Mouse (Mus musculus) heart, embryonic 16.5 days (tissue): ENCODE measurements at regions not wholly inside any gene's neighbourhood (a gene's known extent, or its start where the extent isn't known, plus 50 kb on each side); places are given as distances from the start of the nearest gene placed in this dataset.

ENCODE experiments used
- ATAC-seq: fragments of 200-750 bp; cut with Nextera tagmentation; replicated peaks from 2 replicates; pipeline ENCODE4 v1.8.0; 2017; ENCODE audit warnings: moderate number of reproducible peaks; ENCODE audit not compliant: insufficient read depth, low FRiP score; ENCODE audit errors: extremely low read depth
- H3K27ac ChIP-seq: fragments of 300-500 bp; sonication (generic); 2 replicates; pipeline ENCODE4 v1.5.1; 2014; ENCODE audit warnings: mild to moderate bottlenecking, low read length, control low read depth, moderate library complexity
- H3K27me3 ChIP-seq: fragments of 300-500 bp; sonication (generic); 2 replicates; pipeline ENCODE4 v1.6.1; 2014; ENCODE audit warnings: low read length, mixed read lengths; ENCODE audit not compliant: control insufficient read depth, insufficient read depth
- H3K36me3 ChIP-seq: fragments of 300-500 bp; sonication (generic); 2 replicates; pipeline ENCODE4 v1.6.1; 2014; ENCODE audit not compliant: control insufficient read depth, insufficient read depth
- H3K4me1 ChIP-seq: fragments of 300-500 bp; sonication (generic); 2 replicates; pipeline ENCODE4 v1.6.1; 2014; ENCODE audit warnings: low read length, mixed read lengths; ENCODE audit not compliant: control insufficient read depth, insufficient read depth
- H3K4me2 ChIP-seq: fragments of 300-500 bp; sonication (generic); 2 replicates; pipeline ENCODE4 v1.6.1; 2014; ENCODE audit warnings: low read depth, mild to moderate bottlenecking, control low read depth, low read length
- H3K4me3 ChIP-seq: fragments of 300-500 bp; sonication (generic); 2 replicates; pipeline ENCODE4 v1.5.1; 2014; ENCODE audit warnings: mild to moderate bottlenecking, control low read depth, low read length
- H3K9ac ChIP-seq: fragments of 300-500 bp; sonication (generic); 2 replicates; pipeline ENCODE4 v1.6.1; 2014; ENCODE audit warnings: low read length, control low read depth
- H3K9me3 ChIP-seq: fragments of 300-500 bp; sonication (generic); replicated peaks from 2 replicates; pipeline ENCODE4 v1.6.1; 2016; ENCODE audit warnings: low read length; ENCODE audit not compliant: control insufficient read depth
- WGBS: fragments of 180-500 bp; shearing (Covaris S2); extraction: QIAGEN DNeasy Blood & Tissue Kit; methylation state at CpG from one replicate; pipeline ENCODE4 v1.1.7; 2014; 5-methylcytosine and 5-hydroxymethylcytosine counted together

DNA sequence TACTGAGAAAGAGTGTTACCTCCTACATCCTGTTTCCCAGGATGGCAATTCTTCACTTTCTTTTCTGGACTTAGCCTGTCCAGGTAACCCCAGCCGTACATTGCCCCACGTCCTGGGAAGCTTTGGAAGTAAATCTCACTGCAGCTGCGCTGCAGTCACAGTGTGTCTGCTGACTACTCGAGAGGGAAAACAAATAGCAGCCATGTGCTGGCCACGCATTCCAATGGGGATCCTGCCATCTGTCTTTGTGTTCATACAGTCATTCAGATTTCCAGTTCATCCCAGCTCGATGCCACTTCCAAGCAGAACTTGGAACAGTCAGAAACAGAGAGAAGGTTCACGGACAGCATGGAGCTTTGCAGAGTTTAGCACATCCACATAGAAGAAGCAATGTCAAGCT is 690.2 kb upstream of the Acvr2a start:
- H3K4me1 ChIP-seq, result no peaks in the 10 kb centered on the region
- H3K4me3 ChIP-seq, result no peak overlapping the region
- H3K9me3 ChIP-seq, result no peaks in the 10 kb centered on the region
- no peaks in the 10 kb centered on the region for H3K36me3 ChIP-seq
- H3K4me2 ChIP-seq, result no peak overlapping the region
- WGBS, result 55% methylated on average over 7 of the region's 7 CpGs
- H3K27me3 ChIP-seq, result no peaks in the 10 kb centered on the region
- no peak overlapping the region for H3K9ac ChIP-seq
- H3K27ac ChIP-seq, result no peak overlapping the region
- ATAC-seq, result no peak

GRCm38 (mm10) chr2:48138051-48138611 is 675.8 kb upstream of the Acvr2a start:
- no peak overlapping the region for H3K27ac ChIP-seq
- WGBS, result 83% methylated on average over 2 of the region's 2 CpGs
- no peak for ATAC-seq

DNA sequence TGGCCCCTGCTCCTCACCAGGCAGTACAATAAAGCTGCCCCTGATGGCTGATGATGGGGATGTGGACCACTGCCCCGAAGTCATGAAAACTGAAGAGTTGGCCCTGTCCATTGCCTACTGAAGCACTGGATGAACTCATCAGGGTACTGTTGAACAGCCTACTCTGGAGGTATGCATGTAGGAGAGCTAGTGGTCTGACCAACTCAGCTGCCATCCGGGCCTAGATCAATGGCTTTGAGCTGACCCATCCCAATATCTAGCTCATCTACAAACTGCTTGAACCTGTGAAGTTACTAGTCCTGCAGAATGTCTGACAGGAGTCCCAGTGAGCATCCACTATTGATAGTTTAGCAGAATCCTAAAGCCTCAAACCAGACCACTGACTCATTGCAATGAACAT is 672.6 kb upstream of the Acvr2a start:
- Histone ChIP-seq H3K4me1 (no peaks in the 10 kb centered on the region), H3K9ac (no peak overlapping the region), H3K4me2 (no peak overlapping the region), H3K27me3 (no peaks in the 10 kb centered on the region), H3K36me3 (no peaks in the 10 kb centered on the region), H3K27ac (no peak overlapping the region), H3K4me3 (no peak overlapping the region), H3K9me3 (no peaks in the 10 kb centered on the region)
- 84% methylated on average over 2 of the region's 2 CpGs for WGBS
- no peak for ATAC-seq

More at GRCm38 (mm10) chr2:48138051-48138611, 675.8 kb upstream of the Acvr2a start:
- H3K9ac ChIP-seq, result no peak overlapping the region
- H3K4me2 ChIP-seq, result no peak overlapping the region
- H3K4me3 ChIP-seq, result no peak overlapping the region
- no peaks in the 10 kb centered on the region for H3K36me3 ChIP-seq
- no peaks in the 10 kb centered on the region for H3K27me3 ChIP-seq
- no peaks in the 10 kb centered on the region for H3K4me1 ChIP-seq
- H3K9me3 ChIP-seq, result no peaks in the 10 kb centered on the region

- H3K9ac ChIP-seq, result no peak overlapping the region
- H3K27me3 ChIP-seq, result no peaks in the 10 kb centered on the region
- no peak overlapping the region for H3K27ac ChIP-seq
- no peaks in the 10 kb centered on the region for H3K4me1 ChIP-seq
- H3K4me2 ChIP-seq, result no peak overlapping the region
- no peaks in the 10 kb centered on the region for H3K36me3 ChIP-seq
- H3K9me3 ChIP-seq, result no peaks in the 10 kb centered on the region
- H3K4me3 ChIP-seq, result no peak overlapping the region
- 79% methylated on average over 3 of the region's 3 CpGs for WGBS
- no peak for ATAC-seq
These were observed 659.2 kb upstream of the Acvr2a start for GRCm38 (mm10) chr2:48154706-48155105.

- H3K4me1 ChIP-seq, result no peaks in the 10 kb centered on the region
- H3K4me3 ChIP-seq, result no peak overlapping the region
- H3K36me3 ChIP-seq, result no peaks in the 10 kb centered on the region
- H3K9me3 ChIP-seq, result no peaks in the 10 kb centered on the region
- H3K27ac ChIP-seq, result no peak overlapping the region
- no peak overlapping the region for H3K4me2 ChIP-seq
- WGBS, result 49% methylated on average over 1 of the region's 1 CpGs
- no peak for ATAC-seq
- no peak overlapping the region for H3K9ac ChIP-seq
- no peaks in the 10 kb centered on the region for H3K27me3 ChIP-seq
These were observed 641.3 kb upstream of the Acvr2a start for GRCm38 (mm10) chr2:48172626-48173025.

DNA sequence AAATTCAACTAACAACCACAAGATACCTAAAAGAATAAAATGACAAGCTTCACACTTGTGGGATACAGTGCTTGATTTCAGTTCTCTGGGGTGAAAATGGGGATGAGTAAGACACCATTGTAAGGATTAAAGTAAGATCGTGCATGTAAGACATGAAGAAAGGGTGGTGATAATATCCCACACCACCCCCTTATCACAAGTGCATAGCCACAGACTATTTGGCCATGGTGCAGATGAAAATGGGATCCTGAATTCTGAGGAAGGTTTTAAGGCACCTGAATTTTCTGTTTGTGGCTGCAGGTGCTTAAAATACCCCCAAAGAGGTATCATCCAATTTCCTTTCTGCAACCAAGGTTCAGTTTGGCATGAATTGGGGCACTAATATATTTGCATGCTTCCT is 627.7 kb upstream of the Acvr2a start:
- H3K4me2 ChIP-seq, result no peak overlapping the region
- H3K9me3 ChIP-seq, result no peaks in the 10 kb centered on the region
- no peak overlapping the region for H3K27ac ChIP-seq
- H3K36me3 ChIP-seq, result no peaks in the 10 kb centered on the region
- 78% methylated on average over 1 of the region's 1 CpGs for WGBS
- H3K9ac ChIP-seq, result no peak overlapping the region
- no peaks in the 10 kb centered on the region for H3K4me1 ChIP-seq
- H3K4me3 ChIP-seq, result no peak overlapping the region
- ATAC-seq, result no peak
- no peaks in the 10 kb centered on the region for H3K27me3 ChIP-seq

DNA sequence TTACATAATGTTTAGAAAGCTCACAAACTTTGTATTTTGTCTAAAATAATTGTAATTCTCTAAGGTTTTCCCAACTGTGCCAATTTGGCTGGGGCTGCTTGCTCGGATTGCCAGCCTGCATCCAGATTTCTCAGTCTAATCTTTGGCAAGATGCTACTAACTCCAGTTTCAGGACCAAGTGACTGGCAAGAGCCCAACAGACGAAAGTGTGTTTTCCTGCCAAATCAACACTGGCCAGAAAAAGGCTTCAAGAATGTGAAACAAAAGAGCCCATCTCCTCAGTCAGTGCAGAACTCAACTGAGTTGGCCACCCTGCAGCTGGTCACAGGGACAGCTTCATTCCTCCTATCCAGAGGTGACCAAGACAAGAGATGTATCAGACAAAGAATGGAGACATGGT is 627.3 kb upstream of the Acvr2a start:
- no peaks in the 10 kb centered on the region for H3K36me3 ChIP-seq
- H3K4me1 ChIP-seq, result no peaks in the 10 kb centered on the region
- H3K9ac ChIP-seq, result no peak overlapping the region
- H3K4me2 ChIP-seq, result no peak overlapping the region
- no peak for ATAC-seq
- no peaks in the 10 kb centered on the region for H3K27me3 ChIP-seq
- H3K4me3 ChIP-seq, result no peak overlapping the region
- H3K9me3 ChIP-seq, result no peaks in the 10 kb centered on the region
- H3K27ac ChIP-seq, result no peak overlapping the region
- WGBS, result 37% methylated on average over 2 of the region's 2 CpGs

GRCm38 (mm10) chr2:48211804-48212203 is 602.1 kb upstream of the Acvr2a start:
- H3K27me3 ChIP-seq, result no peaks in the 10 kb centered on the region
- H3K9ac ChIP-seq, result no peak overlapping the region
- H3K36me3 ChIP-seq, result no peaks in the 10 kb centered on the region
- no peak overlapping the region for H3K27ac ChIP-seq
- H3K4me2 ChIP-seq, result no peak overlapping the region
- H3K4me3 ChIP-seq, result no peak overlapping the region
- H3K9me3 ChIP-seq, result 0 out of 2 replicates have a peak, but pooled peaks cover 2% of the 10 kb centered on the region
- 65% methylated on average over 1 of the region's 1 CpGs for WGBS
- no peaks in the 10 kb centered on the region for H3K4me1 ChIP-seq
- ATAC-seq, result no peak

GRCm38 (mm10) chr2:48220771-48221170 is 593.1 kb upstream of the Acvr2a start:
- Histone ChIP-seq H3K27me3 (0 out of 2 replicates have a peak, but pooled peaks cover 2% of the 10 kb centered on the region), H3K4me1 (no peaks in the 10 kb centered on the region), H3K27ac (no peak overlapping the region), H3K36me3 (no peaks in the 10 kb centered on the region), H3K9me3 (no peaks in the 10 kb centered on the region), H3K9ac (no peak overlapping the region), H3K4me3 (no peak overlapping the region), H3K4me2 (no peak overlapping the region)
- WGBS, result 72% methylated on average over 3 of the region's 3 CpGs
- ATAC-seq, result no peak
